Mouse (Mus musculus) embryonic facial prominence, embryonic 14.5 days (tissue): ENCODE data around the gene Dtwd1. TPM values are rescaled to one million over a fixed set of nuclear protein-coding genes. Genes with fewer than 3 reads are reported as not detected.
"Not testable (repeated sequence)": the region's sequence is repeated elsewhere in the genome, so short reads cannot be mapped to it uniquely, and the experiment has no call there.

Experiments used
- ATAC-seq: fragments of 200-750 bp; cut with Nextera tagmentation; 2 replicates; pipeline ENCODE4 v1.8.0; 2017; ENCODE audit warnings: low read depth, moderate number of reproducible peaks, moderate TSS enrichment
- DNase-seq: peaks from one replicate; pipeline ENCODE4 v3.0.0-alpha.2; 2015; ENCODE audit warnings: low spot score
- H3K27ac ChIP-seq: fragments of 300-500 bp; sonication (generic); replicated peaks from 2 replicates; pipeline ENCODE4 v1.5.1; 2014; ENCODE audit warnings: low read depth, mild to moderate bottlenecking, low read length, moderate library complexity
- H3K27me3 ChIP-seq: fragments of 300-500 bp; sonication (generic); replicated peaks from 2 replicates; pipeline ENCODE4 v1.6.1; 2014; ENCODE audit warnings: low read length; ENCODE audit not compliant: control insufficient read depth, insufficient read depth
- H3K36me3 ChIP-seq: fragments of 300-500 bp; sonication (generic); 2 replicates; pipeline ENCODE4 v1.6.1; 2014; ENCODE audit warnings: low read length, mixed read lengths; ENCODE audit not compliant: control insufficient read depth, insufficient read depth
- H3K4me1 ChIP-seq: fragments of 300-500 bp; sonication (generic); 2 replicates; pipeline ENCODE4 v1.6.1; 2014; ENCODE audit warnings: antibody characterized with exemption, low read length; ENCODE audit not compliant: control insufficient read depth, insufficient read depth
- H3K4me2 ChIP-seq: fragments of 300-500 bp; sonication (generic); 2 replicates; pipeline ENCODE4 v1.6.1; 2014; ENCODE audit warnings: low read depth, mild to moderate bottlenecking, low read length, moderate library complexity, mixed read lengths
- H3K4me3 ChIP-seq: fragments of 300-500 bp; sonication (generic); 2 replicates; pipeline ENCODE4 v1.5.1; 2014; ENCODE audit warnings: low read depth, mild to moderate bottlenecking, low read length
- H3K9ac ChIP-seq: fragments of 300-500 bp; sonication (generic); 2 replicates; pipeline ENCODE4 v1.6.1; 2014; ENCODE audit warnings: low read depth, mild to moderate bottlenecking, low read length, moderate library complexity, mixed read lengths
- H3K9me3 ChIP-seq: fragments of 300-500 bp; sonication (generic); 2 replicates; pipeline ENCODE4 v1.6.1; 2016; ENCODE audit warnings: low read length; ENCODE audit not compliant: control insufficient read depth
- WGBS: fragments of 180-500 bp; shearing (Covaris S2); extraction: QIAGEN DNeasy Blood & Tissue Kit; methylation state at CpG from one replicate; pipeline ENCODE4 v1.1.7; 2014; 5-methylcytosine and 5-hydroxymethylcytosine counted together
- polyA plus RNA-seq: library from polyadenylated mRNA; unstranded; fragments of >200 nt; fragmentation: Nextera tagmentation; extraction: Ambion mirVana; gene quantifications from 2 replicates; pipeline ENCODE4 v1.2.1, GENCODE M21; 2014

Gene Dtwd1
- polyA plus RNA-seq, 1 experiment from 2014 or later = 23.6 TPM

- Histone ChIP-seq H3K4me3 (no peak overlapping the region), H3K9me3 (0 out of 2 replicates have a peak, but pooled peaks cover 5% of the 10 kb centered on the region), H3K4me1 (peaks cover 3% of the 10 kb centered on the region; the same call in 1 of the 2 replicates), H3K27ac (peak overlapping the region; percentile 58; the same call in 1 of the 2 replicates), H3K9ac (no peak overlapping the region), H3K27me3 (no peaks in the 10 kb centered on the region), H3K4me2 (no peak overlapping the region), H3K36me3 (no peaks in the 10 kb centered on the region)
- no peak for ATAC-seq
- WGBS = 48% methylated on average over 12 of the region's 12 CpGs
- peak; percentile 87 for DNase-seq
Measured at GRCm38 (mm10) chr2:126195631-126196356, 43.9 kb downstream of the Dtwd1 start.

GRCm38 (mm10) chr2:126198971-126199370, 47.0 kb downstream of the Dtwd1 start:
- Histone ChIP-seq H3K4me2 (no peak overlapping the region), H3K9me3 (0 out of 2 replicates have a peak, but pooled peaks cover 5% of the 10 kb centered on the region), H3K27ac (no peak overlapping the region), H3K4me3 (no peak overlapping the region), H3K36me3 (no peaks in the 10 kb centered on the region), H3K9ac (no peak overlapping the region), H3K27me3 (no peaks in the 10 kb centered on the region), H3K4me1 (peaks cover 3% of the 10 kb centered on the region; the same call in 1 of the 2 replicates)
- 87% methylated on average over 3 of the region's 3 CpGs for WGBS
- DNase-seq (no peak), ATAC-seq (no peak)

DNA sequence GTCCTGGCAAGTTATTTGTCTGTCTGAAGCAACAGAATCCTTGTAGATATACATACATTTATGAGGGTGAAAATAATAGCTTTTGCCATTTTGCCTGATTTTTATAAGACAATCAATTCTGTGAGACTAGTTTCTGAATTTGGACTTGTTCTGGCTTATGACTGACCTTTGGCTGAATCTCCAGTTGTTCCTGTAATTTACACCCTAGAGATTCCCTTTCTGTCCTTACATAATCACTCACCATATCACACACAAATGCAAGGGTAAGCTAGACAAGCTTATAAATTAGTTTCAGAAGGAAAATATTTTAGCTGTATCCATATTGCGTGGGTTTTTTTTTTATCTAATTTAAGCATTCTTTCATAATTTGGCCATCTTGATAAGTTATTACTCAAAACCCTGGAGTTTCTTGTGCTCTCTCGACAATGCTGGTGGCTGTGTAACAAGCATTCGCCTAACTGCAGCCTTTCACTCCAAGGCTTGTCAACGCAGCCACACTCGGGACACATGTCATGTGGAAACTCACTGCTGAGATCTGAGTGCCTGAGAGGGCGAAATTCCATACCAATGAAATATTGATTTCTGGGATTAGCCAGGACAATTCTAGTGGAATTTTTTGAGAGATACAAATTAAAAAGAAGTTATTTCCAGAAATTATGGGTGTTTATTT, 59.2 kb downstream of the Dtwd1 start:
- no peaks in the 10 kb centered on the region for H3K27me3 ChIP-seq
- WGBS = 64% methylated on average over 6 of the region's 6 CpGs

GRCm38 (mm10) chr2:126214800-126215199, 62.9 kb downstream of the Dtwd1 start, which contains the start of gene Gm17555:
Gm17555 (plus strand) TSS chr2:126215100.
- WGBS = 85% methylated on average over 3 of the region's 3 CpGs
- not testable (repeated sequence) for ATAC-seq, DNase-seq, H3K27ac ChIP-seq, H3K9ac ChIP-seq, H3K4me2 ChIP-seq, H3K4me1 ChIP-seq, H3K4me3 ChIP-seq, H3K9me3 ChIP-seq, H3K27me3 ChIP-seq, H3K36me3 ChIP-seq

More for the DNA sequence above, 59.2 kb downstream of the Dtwd1 start:
- Histone ChIP-seq H3K4me2 (no peak overlapping the region), H3K4me1 (no peaks in the 10 kb centered on the region), H3K4me3 (no peak overlapping the region), H3K36me3 (no peaks in the 10 kb centered on the region), H3K9me3 (no peaks in the 10 kb centered on the region), H3K27ac (no peak overlapping the region), H3K9ac (no peak overlapping the region)
- ATAC-seq (no peak), DNase-seq (no peak)

Other genes with a start within 250 kb of the Dtwd1 start
- gene Fgf7, start 117.5 kb upstream of the Dtwd1 start, polyA plus RNA-seq = 16.1 and 17.6 TPM in 2 replicates
- gene Fam227b, start 137 bp upstream of the Dtwd1 start, polyA plus RNA-seq = 0.08 TPM in 1 of 2 replicates, not detected in the other
- not detected in 2 replicates for gene Gm17555, start 63.0 kb downstream of the Dtwd1 start, polyA plus RNA-seq